Mouse (Mus musculus): ENCODE measurements at regions not wholly inside any gene's neighbourhood (a gene's known extent, or its start where the extent isn't known, plus 50 kb on each side); places are given as distances from the start of the nearest gene placed in this dataset.

DNA sequence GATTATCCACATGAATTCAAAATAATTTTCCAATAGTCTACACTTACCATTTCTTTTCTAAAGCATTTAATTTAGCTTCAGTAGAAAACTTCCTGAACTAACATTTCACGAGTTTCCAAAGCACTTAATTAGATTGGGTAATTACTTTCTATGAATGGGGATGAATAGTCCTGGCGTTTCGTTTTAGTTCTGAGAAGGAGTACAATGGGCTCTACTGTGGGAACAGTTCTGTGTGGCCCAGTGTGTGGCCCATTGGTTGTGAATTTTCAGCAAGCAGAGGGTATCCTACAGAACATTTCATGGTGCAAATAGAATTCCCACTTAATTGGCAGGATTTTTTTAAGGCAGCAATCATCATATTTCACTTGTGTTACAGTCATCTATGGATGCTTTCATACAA lies 95.5 kb downstream of the 1700017N19Rik start:
- Histone ChIP-seq H3K27me3 (replicated peaks) (no peaks in the 10 kb centered on the region), H3K9me3 (replicated peaks; ENCODE audit: low read length) (peaks cover 17% of the 10 kb centered on the region), H3K4me2 (ENCODE audit: insufficient read depth, low read depth, poor library complexity, severe bottlenecking) (no peak overlapping the region), H3K36me3 (replicated peaks in 1 of 2; ENCODE audit: control insufficient read depth in 1 of 2, insufficient read depth in 1 of 2, low read length in 1 of 2) (no peaks in the 10 kb centered on the region), H3K9ac (ENCODE audit: insufficient read depth, low read depth) (no peak overlapping the region), H3K4me1 (ENCODE audit: control insufficient read depth in 1 of 2, insufficient read depth in 2 of 2) (no peaks in the 10 kb centered on the region), H3K4me3 (replicated peaks in 1 of 3; ENCODE audit: low read depth in 2 of 3, low read length in 2 of 3, poor library complexity in 1 of 3) (no peak overlapping the region), H3K27ac (ENCODE audit: insufficient read depth, low read depth) (no peak overlapping the region), H3K79me2 (replicated peaks; ENCODE audit: control insufficient read depth, extremely low read depth, insufficient read depth, poor library complexity, severe bottlenecking) (no peaks in the 10 kb centered on the region)
- in situ Hi-C loops (cut with MboI; ENCODE audit: low pct_ligation_motif_present, low pct_unique_long_range_greater_than_20kb, low sequenced_read_pairs), result no loop called here
- DNase-seq (ENCODE audit: extremely low read depth), result no peak
- TF ChIP-seq IRF4 (IDR thresholded peaks at IDR 0.05; ENCODE audit: low read depth, low read length), result no peak
- TF ChIP-seq USF1 (IDR thresholded peaks at IDR 0.05; ENCODE audit: low read depth, low read length), result no peak
- TF ChIP-seq ELF1 (IDR thresholded peaks at IDR 0.05; ENCODE audit: low read depth, low read length), result no peak
- TF ChIP-seq CHD2 (IDR thresholded peaks at IDR 0.05; ENCODE audit: low read length), result no peak
- TF ChIP-seq PAX5 (IDR thresholded peaks at IDR 0.05; ENCODE audit: low read length), result no peak
- TF ChIP-seq ZKSCAN1 (IDR thresholded peaks at IDR 0.05; ENCODE audit: borderline replicate concordance, low read depth, low read length), result no peak
- no peak for TF ChIP-seq EP300 (IDR thresholded peaks at IDR 0.05; ENCODE audit: low read length)
- no peak for TF ChIP-seq SMC3 (IDR thresholded peaks at IDR 0.05; ENCODE audit: low read depth, low read length)
- TF ChIP-seq HCFC1 (IDR thresholded peaks at IDR 0.05; ENCODE audit: low read depth, low read length), result no peak
- TF ChIP-seq POLR2AphosphoS2 (IDR thresholded peaks at IDR 0.05; ENCODE audit: low read depth, low read length), result no peak
- no peak for TF ChIP-seq JUND (conservative IDR thresholded peaks at IDR 0.05; ENCODE audit: low read depth, low read length)
- TF ChIP-seq BHLHE40 (IDR thresholded peaks at IDR 0.05; ENCODE audit: low read depth, low read length), result no peak
- no peak for TF ChIP-seq ETS1 (conservative IDR thresholded peaks at IDR 0.05; ENCODE audit: low read depth, low read length)
- TF ChIP-seq RCOR1 (conservative IDR thresholded peaks at IDR 0.05; ENCODE audit: low read depth, low read length), result no peak
- no peak for TF ChIP-seq MAFK (IDR thresholded peaks at IDR 0.05; ENCODE audit: insufficient replicate concordance, low read length)
- TF ChIP-seq NRF1 (IDR thresholded peaks at IDR 0.05; ENCODE audit: low read depth, low read length), result no peak
- TF ChIP-seq CTCF (conservative IDR thresholded peaks at IDR 0.05 in 1 of 2, IDR thresholded peaks at IDR 0.05 in 1 of 2; ENCODE audit: low read depth in 2 of 2, low read length in 2 of 2), result no peak
- no peak for TF ChIP-seq ZMIZ1 (IDR thresholded peaks at IDR 0.05; ENCODE audit: low read depth, low read length)
- TF ChIP-seq TCF12 (IDR thresholded peaks at IDR 0.05; ENCODE audit: low read depth, low read length), result no peak
- TF ChIP-seq GABPA (IDR thresholded peaks at IDR 0.05; ENCODE audit: insufficient replicate concordance, low read depth, low read length), result no peak
- dilution Hi-C loops (cut with MboI; ENCODE audit: extremely low pct_ligation_motif_present, extremely low pct_unique_long_range_greater_than_20kb, low sequenced_read_pairs), result no loop called here

- H3K4me1 ChIP-seq (ENCODE audit: control insufficient read depth in 1 of 2, insufficient read depth in 2 of 2), result no peaks in the 10 kb centered on the region
Measured at GRCm38 (mm10) chr10:100695944-100696343, 105.7 kb downstream of the 1700017N19Rik start.

More at GRCm38 (mm10) chr10:100695944-100696343, 105.7 kb downstream of the 1700017N19Rik start:
- Histone ChIP-seq H3K79me2 (replicated peaks; ENCODE audit: control insufficient read depth, extremely low read depth, insufficient read depth, poor library complexity, severe bottlenecking) (no peaks in the 10 kb centered on the region), H3K27me3 (replicated peaks) (no peaks in the 10 kb centered on the region), H3K36me3 (replicated peaks in 1 of 2; ENCODE audit: control insufficient read depth in 1 of 2, insufficient read depth in 1 of 2, low read length in 1 of 2) (no peaks in the 10 kb centered on the region), H3K4me2 (ENCODE audit: insufficient read depth, low read depth, poor library complexity, severe bottlenecking) (no peak overlapping the region), H3K4me3 (replicated peaks in 1 of 3; ENCODE audit: low read depth in 2 of 3, low read length in 2 of 3, poor library complexity in 1 of 3) (no peak overlapping the region), H3K9me3 (replicated peaks; ENCODE audit: low read length) (peaks cover 25% of the 10 kb centered on the region), H3K9ac (ENCODE audit: insufficient read depth, low read depth) (no peak overlapping the region), H3K27ac (ENCODE audit: insufficient read depth, low read depth) (no peak overlapping the region)
- in situ Hi-C loops (cut with MboI; ENCODE audit: low pct_ligation_motif_present, low pct_unique_long_range_greater_than_20kb, low sequenced_read_pairs) (no loop called here), dilution Hi-C loops (cut with MboI; ENCODE audit: extremely low pct_ligation_motif_present, extremely low pct_unique_long_range_greater_than_20kb, low sequenced_read_pairs) (no loop called here)
- no peak for TF ChIP-seq ELF1 (IDR thresholded peaks at IDR 0.05; ENCODE audit: low read depth, low read length)
- TF ChIP-seq USF2 (conservative IDR thresholded peaks at IDR 0.05; ENCODE audit: low read depth, low read length), result no peak
- TF ChIP-seq ZNF384 (IDR thresholded peaks at IDR 0.05; ENCODE audit: low read depth, low read length), result no peak
- no peak for TF ChIP-seq ZMIZ1 (IDR thresholded peaks at IDR 0.05; ENCODE audit: low read depth, low read length)
- TF ChIP-seq SIN3A (IDR thresholded peaks at IDR 0.05; ENCODE audit: low read length), result no peak
- TF ChIP-seq ZKSCAN1 (IDR thresholded peaks at IDR 0.05; ENCODE audit: borderline replicate concordance, low read depth, low read length), result no peak
- no peak for TF ChIP-seq IRF4 (IDR thresholded peaks at IDR 0.05; ENCODE audit: low read depth, low read length)
- TF ChIP-seq SMC3 (IDR thresholded peaks at IDR 0.05; ENCODE audit: low read depth, low read length), result no peak
- TF ChIP-seq BHLHE40 (IDR thresholded peaks at IDR 0.05; ENCODE audit: low read depth, low read length), result no peak
- TF ChIP-seq MAFK (IDR thresholded peaks at IDR 0.05; ENCODE audit: insufficient replicate concordance, low read length), result no peak
- TF ChIP-seq EP300 (IDR thresholded peaks at IDR 0.05; ENCODE audit: low read length), result no peak
- DNase-seq (ENCODE audit: extremely low read depth), result no peak

Data from CH12.LX (cell line).